Mouse (Mus musculus) MEL (cell line): ENCODE results near the gene Cops2. TPM values are rescaled to one million over a fixed set of nuclear protein-coding genes. Genes with fewer than 3 reads are reported as not detected.

Source experiments
- DNase-seq: peaks from one replicate; pipeline ENCODE4 v3.0.0; 2011; ENCODE audit warnings: low read depth, low spot score
- H3K27ac ChIP-seq: 2 replicates; pipeline ENCODE4 v1.5.1; 2012; ENCODE audit warnings: low read depth, mild to moderate bottlenecking, control low read depth, low read length, moderate library complexity; ENCODE audit not compliant: control insufficient read depth
- H3K27me3 ChIP-seq, 2 experiments: fragments of 150-350 bp in 1 of 2; sonication (generic) in 1 of 2; 2 replicates each; pipeline ENCODE4 v1.6.1; 2012; ENCODE audit warnings: low read length in 2 of 2, mild to moderate bottlenecking in 2 of 2, improper control_type of control experiment in 1 of 2, moderate library complexity in 1 of 2; ENCODE audit not compliant: insufficient read depth in 2 of 2, control insufficient read depth in 1 of 2
- H3K36me3 ChIP-seq, 2 experiments: 2 replicates each; pipeline ENCODE4 v1.6.1; 2012 to 2014; ENCODE audit warnings: low read length in 2 of 2, improper control_type of control experiment in 1 of 2, inconsistent platforms in 1 of 2, mild to moderate bottlenecking in 1 of 2; ENCODE audit not compliant: insufficient read depth in 2 of 2, control insufficient read depth in 1 of 2
- H3K4me1 ChIP-seq, 2 experiments: fragments of 150-350 bp in 1 of 2; sonication (generic) in 1 of 2; 2 replicates each; pipeline ENCODE4 v1.6.1; 2012; ENCODE audit warnings: low read length in 2 of 2, improper control_type of control experiment in 1 of 2, mild to moderate bottlenecking in 1 of 2; ENCODE audit not compliant: insufficient read depth in 2 of 2, control insufficient read depth in 1 of 2
- H3K4me3 ChIP-seq, 2 experiments: fragments of 150-350 bp in 1 of 2; sonication (generic) in 1 of 2; 2 replicates each; pipeline ENCODE4 v1.5.1; 2012; ENCODE audit warnings: low read depth in 2 of 2, low read length in 2 of 2, mild to moderate bottlenecking in 2 of 2, moderate library complexity in 2 of 2, control low read depth in 1 of 2, improper control_type of control experiment in 1 of 2; ENCODE audit not compliant: control insufficient read depth in 1 of 2, insufficient read depth in 1 of 2
- H3K79me2 ChIP-seq: 2 replicates; pipeline ENCODE4 v1.6.1; 2012; ENCODE audit warnings: mild to moderate bottlenecking, low read length, moderate library complexity; ENCODE audit not compliant: control insufficient read depth, poor library complexity, insufficient read depth
- H3K9ac ChIP-seq: 2 replicates; pipeline ENCODE4 v1.6.1; 2012; ENCODE audit warnings: low read depth, mild to moderate bottlenecking, control low read depth, low read length, moderate library complexity; ENCODE audit not compliant: control insufficient read depth, poor library complexity, severe bottlenecking
- H3K9me3 ChIP-seq: fragments of 150-350 bp; sonication (generic); replicated peaks from 2 replicates; pipeline ENCODE4 v1.6.1; 2012; ENCODE audit warnings: mild to moderate bottlenecking, low read length, improper control_type of control experiment, moderate library complexity; ENCODE audit not compliant: insufficient read depth
- E2F4 ChIP-seq: IDR thresholded peaks from 2 replicates; pipeline ENCODE4 v1.6.1; 2011; ENCODE audit warnings: low read depth, low read length, improper control_type of control experiment, borderline replicate concordance
- ELF1 ChIP-seq: IDR thresholded peaks from 2 replicates; pipeline ENCODE4 v1.6.1; 2014; ENCODE audit warnings: low read depth, mild to moderate bottlenecking, inconsistent platforms, low read length, improper control_type of control experiment, moderate library complexity
- ETS1 ChIP-seq: IDR thresholded peaks from 2 replicates; pipeline ENCODE4 v1.6.1; 2012; ENCODE audit warnings: low read depth, mild to moderate bottlenecking, inconsistent platforms, low read length, improper control_type of control experiment, moderate library complexity
- GABPA ChIP-seq: IDR thresholded peaks from 2 replicates; pipeline ENCODE4 v1.6.1; 2012; ENCODE audit warnings: low read depth, mild to moderate bottlenecking, inconsistent platforms, low read length, improper control_type of control experiment, moderate library complexity
- GATA1 ChIP-seq: IDR thresholded peaks from 2 replicates; pipeline ENCODE4 v1.6.1; 2011; ENCODE audit warnings: low read depth, low read length, improper control_type of control experiment
- JUND ChIP-seq: IDR thresholded peaks from 2 replicates; pipeline ENCODE4 v1.6.1; 2011; ENCODE audit warnings: low read depth, mild to moderate bottlenecking, improper control_type of control experiment, low read length
- MAZ ChIP-seq: IDR thresholded peaks from 2 replicates; pipeline ENCODE4 v1.6.1; 2012; ENCODE audit warnings: low read depth, mild to moderate bottlenecking, inconsistent platforms, low read length, improper control_type of control experiment
- NRF1 ChIP-seq: IDR thresholded peaks from 2 replicates; pipeline ENCODE4 v1.6.1; 2014; ENCODE audit warnings: low read depth, mild to moderate bottlenecking, inconsistent platforms, low read length, improper control_type of control experiment, moderate library complexity; ENCODE audit not compliant: poor library complexity, insufficient read depth, severe bottlenecking
- POLR2AphosphoS2 ChIP-seq: IDR thresholded peaks from 2 replicates; pipeline ENCODE4 v1.6.1; 2011; ENCODE audit warnings: low read length, improper control_type of control experiment
- RCOR1 ChIP-seq: IDR thresholded peaks from 2 replicates; pipeline ENCODE4 v1.6.1; 2012; ENCODE audit warnings: low read depth, mild to moderate bottlenecking, inconsistent platforms, low read length, improper control_type of control experiment
- TAL1 ChIP-seq: IDR thresholded peaks from 2 replicates; pipeline ENCODE4 v1.6.1; 2012; ENCODE audit warnings: mild to moderate bottlenecking, inconsistent platforms, low read length, moderate library complexity, mixed read lengths
- TBP ChIP-seq: IDR thresholded peaks from 2 replicates; pipeline ENCODE4 v1.8.0; 2011; ENCODE audit warnings: low read depth, low read length, improper control_type of control experiment
- TCF12 ChIP-seq: IDR thresholded peaks from 2 replicates; pipeline ENCODE4 v1.6.1; 2014; ENCODE audit warnings: low read depth, mild to moderate bottlenecking, inconsistent platforms, low read length, improper control_type of control experiment, moderate library complexity
- ZC3H11A ChIP-seq: IDR thresholded peaks from 2 replicates; pipeline ENCODE4 v1.6.1; 2012; ENCODE audit warnings: low read depth, mild to moderate bottlenecking, inconsistent platforms, low read length, improper control_type of control experiment
- ZMIZ1 ChIP-seq: IDR thresholded peaks from 2 replicates; pipeline ENCODE4 v1.6.1; 2012; ENCODE audit warnings: low read depth, mild to moderate bottlenecking, inconsistent platforms, low read length, improper control_type of control experiment, moderate library complexity
- ZNF384 ChIP-seq: IDR thresholded peaks from 2 replicates; pipeline ENCODE4 v1.6.1; 2012; ENCODE audit warnings: low read depth, mild to moderate bottlenecking, inconsistent platforms, low read length, improper control_type of control experiment
- polyA plus RNA-seq, 2 experiments: library from polyadenylated mRNA; stranded (reverse) in 1 of 2; unstranded in 1 of 2; fragments of >175 nt in 1 of 2; fragments of >200 nt in 1 of 2; gene quantifications; 2 replicates each; pipeline versions ENCODE4 v1.2.1 to v1.2.4; 2012; ENCODE audit warnings: low replicate concordance in 2 of 2, low read depth in 1 of 2; ENCODE audit not compliant: insufficient read length in 2 of 2, insufficient read depth in 1 of 2, missing spikeins in 1 of 2
- total RNA-seq: library from RNA; depleted of rRNA; stranded (reverse); fragments of 300-350 nt; gene quantifications from 2 replicates; pipeline ENCODE4 v1.2.3, GENCODE M21; 2012

The Cops2 gene
- total and polyA plus RNA-seq, 3 experiments: 65.3 to 131 (median 66.2) TPM

DNA sequence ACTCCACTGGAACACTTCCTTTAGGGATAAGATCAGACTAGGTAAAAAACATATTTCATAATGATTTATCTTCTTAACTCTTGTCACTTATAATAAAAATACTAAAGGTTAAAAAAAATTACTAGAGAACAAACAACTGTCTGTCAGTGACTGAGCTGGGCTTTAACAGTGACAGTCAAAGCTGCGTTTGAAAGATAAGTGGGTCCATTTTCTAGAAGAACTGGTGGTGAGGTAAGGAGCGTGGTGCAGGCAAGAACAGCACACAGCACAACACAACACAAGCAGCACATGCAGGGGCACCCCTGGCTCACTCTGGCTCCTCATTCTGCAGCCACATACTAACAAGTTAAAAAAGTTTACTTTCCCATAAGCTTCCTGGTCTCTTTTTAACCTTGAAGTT, 7.7 kb downstream of the Cops2 start (continued):
- no peak for TF ChIP-seq GABPA
- TF ChIP-seq ZMIZ1: no peak
- TF ChIP-seq JUND: no peak
- no peak for TF ChIP-seq TBP
- no peak for TF ChIP-seq E2F4
- peak; percentile 68; the same call in 1 of the 2 replicates for TF ChIP-seq ZNF384
- no peak for TF ChIP-seq ELF1
- no peak for TF ChIP-seq ZC3H11A
- peak; percentile 48; the same call in 1 of the 2 replicates for TF ChIP-seq GATA1
- no peak for TF ChIP-seq MAZ

GRCm38 (mm10) chr2:125838708-125839284, 20.1 kb downstream of the Cops2 start:
- H3K9me3 ChIP-seq: no peaks in the 10 kb centered on the region
- H3K27me3 ChIP-seq: no peaks in the 10 kb centered on the region
- peak; percentile 12 for DNase-seq
- H3K4me3 ChIP-seq: no peak overlapping the region
- H3K36me3 ChIP-seq: peaks cover 8 to 47% of the 10 kb centered on the region in 2 experiments
- H3K9ac ChIP-seq: no peak overlapping the region
- H3K79me2 ChIP-seq: no peaks in the 10 kb centered on the region
- peaks cover 0 to 4% of the 10 kb centered on the region in 2 experiments; a peak in 1 of 4 replicates for H3K4me1 ChIP-seq
- TF ChIP-seq RCOR1 (peak; percentile 25; the same call in 1 of the 2 replicates), NRF1 (no peak), TAL1 (peak; percentile 52), ETS1 (peak; percentile 59; the same call in 1 of the 2 replicates), POLR2AphosphoS2 (no peak), TCF12 (peak; percentile 15; the same call in 1 of the 2 replicates), GATA1 (peak; percentile 46; the same call in 1 of the 2 replicates)
- no peak overlapping the region for H3K27ac ChIP-seq

DNA sequence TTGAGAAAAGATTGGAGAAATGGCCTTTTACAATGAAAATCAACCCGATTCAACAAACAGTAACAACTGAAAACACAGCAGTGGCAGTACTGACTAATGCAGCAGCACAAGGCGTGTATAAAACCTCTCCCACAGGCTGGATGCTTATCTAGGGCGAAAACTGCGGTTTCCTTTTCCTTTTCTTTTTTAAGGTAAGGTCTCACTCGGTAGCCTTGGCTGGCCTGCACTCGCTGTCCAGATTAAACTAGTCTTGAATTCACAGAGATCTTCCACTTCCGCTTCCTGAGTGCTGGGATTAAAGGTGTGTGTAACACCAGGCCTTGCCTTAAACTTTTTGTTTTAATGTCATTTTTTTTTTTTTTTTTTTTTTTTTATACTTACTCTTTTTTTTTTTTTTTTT, 20.8 kb downstream of the Cops2 start:
- H3K27ac ChIP-seq: no peak overlapping the region
- H3K9ac ChIP-seq: no peak overlapping the region
- TF ChIP-seq TCF12: no peak
- no peaks in the 10 kb centered on the region for H3K9me3 ChIP-seq
- peaks cover 8 to 43% of the 10 kb centered on the region in 2 experiments for H3K36me3 ChIP-seq
- peaks cover 0 to 4% of the 10 kb centered on the region in 2 experiments; a peak in 1 of 4 replicates for H3K4me1 ChIP-seq
- no peaks in the 10 kb centered on the region for H3K27me3 ChIP-seq
- no peak overlapping the region for H3K4me3 ChIP-seq
- H3K79me2 ChIP-seq: no peaks in the 10 kb centered on the region
- DNase-seq: no peak
